In the genomic region with DNA sequence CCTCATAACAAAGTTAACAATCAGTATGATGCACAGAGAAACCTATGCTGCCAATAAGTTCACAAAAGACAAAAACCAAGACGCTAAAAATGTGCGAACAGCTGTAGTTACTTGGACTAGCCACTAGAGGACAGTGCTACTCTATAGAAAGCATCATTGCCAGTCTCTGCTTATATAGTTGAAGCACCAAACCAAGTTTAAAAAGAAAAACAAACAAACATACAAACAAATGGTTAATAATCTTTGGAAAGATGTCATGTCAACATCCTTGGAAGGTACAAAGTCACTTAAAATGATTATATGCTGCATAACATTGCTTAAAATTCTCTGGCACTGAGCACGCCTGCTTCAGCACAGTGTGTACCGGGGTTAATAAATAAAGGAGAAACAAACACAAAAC, we compare ENCODE assay signal across 8 mouse cellular contexts. TPM values are rescaled to one million over a fixed set of nuclear protein-coding genes. Genes with fewer than 3 reads are reported as not detected.
DNase-seq lines count a peak whose midpoint lies in the region; ATAC-seq lines count a peak whose summit lies in the region.

No protein-coding gene starts in this region.

- WGBS in forebrain, embryonic 13.5 days, result 37% methylated on average over 4 of the region's 4 CpGs
- WGBS in forebrain, embryonic 10.5 days, result 44% methylated on average over 4 of the region's 4 CpGs
- 40% methylated on average over 4 of the region's 4 CpGs for WGBS in hindbrain, embryonic 15.5 days

- peak overlapping the region; percentile 2; the same call in 1 of the 2 replicates for H3K4me3 ChIP-seq in forebrain, embryonic 13.5 days
- no peak overlapping the region for H3K4me3 ChIP-seq in forebrain, embryonic 10.5 days
- H3K4me3 ChIP-seq in hindbrain, embryonic 15.5 days, result peak overlapping the region; percentile 57

- ATAC-seq in forebrain, embryonic 13.5 days, result 0 out of 2 replicates have a peak, but pooled peaks have one; percentile 30
- ATAC-seq in hindbrain, embryonic 15.5 days (ENCODE audit: low FRiP score, low read depth), result no peak

- H3K4me2 ChIP-seq in forebrain, embryonic 13.5 days, result peak overlapping the region; percentile 38
- H3K4me2 ChIP-seq in hindbrain, embryonic 15.5 days, result peak overlapping the region; percentile 88

- H3K36me3 ChIP-seq in forebrain, embryonic 13.5 days (ENCODE audit: poor library complexity, severe bottlenecking), result no peaks in the 10 kb centered on the region
- no peaks in the 10 kb centered on the region for H3K36me3 ChIP-seq in forebrain, embryonic 10.5 days (replicated peaks)
- H3K36me3 ChIP-seq in hindbrain, embryonic 15.5 days, result no peaks in the 10 kb centered on the region

- H3K27me3 ChIP-seq in forebrain, embryonic 13.5 days, result peaks cover 16% of the 10 kb centered on the region
- H3K27me3 ChIP-seq in forebrain, embryonic 10.5 days (ENCODE audit: poor library complexity, severe bottlenecking), result peaks cover 41% of the 10 kb centered on the region
- no peaks in the 10 kb centered on the region for H3K27me3 ChIP-seq in hindbrain, embryonic 15.5 days

- H3K4me1 ChIP-seq in forebrain, embryonic 13.5 days, result peaks cover 42% of the 10 kb centered on the region
- H3K4me1 ChIP-seq in forebrain, embryonic 10.5 days, result peaks cover 40% of the 10 kb centered on the region
- H3K4me1 ChIP-seq in hindbrain, embryonic 15.5 days (replicated peaks), result peaks cover 27% of the 10 kb centered on the region

- no peaks in the 10 kb centered on the region for H3K9me3 ChIP-seq in forebrain, embryonic 13.5 days (replicated peaks)
- no peaks in the 10 kb centered on the region for H3K9me3 ChIP-seq in forebrain, embryonic 10.5 days
- H3K9me3 ChIP-seq in hindbrain, embryonic 15.5 days, result no peaks in the 10 kb centered on the region

- H3K9ac ChIP-seq in forebrain, embryonic 13.5 days, result no peak overlapping the region
- H3K9ac ChIP-seq in hindbrain, embryonic 15.5 days, result no peak overlapping the region

- H3K27ac ChIP-seq in forebrain, embryonic 13.5 days, result no peak overlapping the region
- H3K27ac ChIP-seq in forebrain, embryonic 10.5 days, result no peak overlapping the region
- H3K27ac ChIP-seq in hindbrain, embryonic 15.5 days (replicated peaks), result no peak overlapping the region

- no peak for DNase-seq in forebrain, embryonic 10.5 days (ENCODE audit: extremely low spot score, low spot score)
- DNase-seq in right cerebral cortex, adult 2 months (ENCODE audit: low spot score in 2 of 2), result peak; percentile 43 to 44
- no peak for DNase-seq in right cerebral cortex, postnatal 14 days
- DNase-seq in spleen, postnatal 10 days (ENCODE audit: low spot score in 2 of 2), result no peak
- no peak for DNase-seq in urinary bladder, postnatal 4 days (ENCODE audit: low spot score in 2 of 2)
- DNase-seq in layer of hippocampus, adult 8-10 months (ENCODE audit: low spot score in 2 of 2), result no peak

RNA-seq across cellular contexts. Expression of a gene that starts 5.6 kb away (rescaled TPM):
- 8.1 and 11.7 TPM in 2 replicates for polyA plus RNA-seq in forebrain, embryonic 13.5 days (2015; fragmentation: Nextera tagmentation; extraction: Ambion mirVana)
- 1.4 and 1.9 TPM in 2 replicates for polyA plus RNA-seq in forebrain, embryonic 10.5 days (2016; fragmentation: Nextera tagmentation; extraction: Ambion mirVana)
- 38.5 and 41.5 TPM in 2 replicates for polyA plus RNA-seq in hindbrain, embryonic 15.5 days (2015; fragmentation: Nextera tagmentation; extraction: Ambion mirVana)
- total RNA-seq in layer of hippocampus, adult 8-10 months (2022), result 10 to 100 TPM; 20.4 to 32.5 (median 24.7) TPM

Comparison
In these comparisons a context has a peak if more than half of its experiments do, and no peak if none do; other contexts are left out.
1. DNase-seq: peak in right cerebral cortex, adult 2 months (2 of 2); none in forebrain, embryonic 10.5 days (single experiment), right cerebral cortex, postnatal 14 days (single experiment), spleen, postnatal 10 days (0 of 2), urinary bladder, postnatal 4 days (0 of 2) and layer of hippocampus, adult 8-10 months (0 of 2).